Mouse (Mus musculus): ENCODE results near the gene Rab10. TPM values are rescaled to one million over a fixed set of nuclear protein-coding genes. Genes with fewer than 3 reads are reported as not detected.

Rab10 gene
- polyA plus RNA-seq, 1 experiment from 2014 or later = 87.7 TPM

Other genes with a start within 250 kb of the Rab10 start
- 8.5 and 9.0 TPM in 2 replicates for gene Kif3c, start 55.2 kb upstream of the Rab10 start, polyA plus RNA-seq (2016; fragmentation: Nextera tagmentation; extraction: Ambion mirVana)
- gene Asxl2, start 116.9 kb upstream of the Rab10 start, polyA plus RNA-seq (2016; fragmentation: Nextera tagmentation; extraction: Ambion mirVana) = 16.8 and 22.1 TPM in 2 replicates

All from heart, embryonic 10.5 days (tissue).